Mouse (Mus musculus) ovary, postnatal 10 days (tissue): Measurements from ENCODE around the gene Timm9.
"Not testable (repeated sequence)": the region's sequence is repeated elsewhere in the genome, so short reads cannot be mapped to it uniquely, and the experiment has no call there.

ENCODE experiments used
- DNase-seq: peaks from one replicate; pipeline ENCODE4 v3.0.0; 2022; ENCODE audit warnings: low spot score

Timm9 gene

GRCm38 (mm10) chr12:71107216-71107771 lies 29.2 kb downstream of the Timm9 start:
- no peak for DNase-seq

- DNase-seq: not testable (repeated sequence)
Measured at GRCm38 (mm10) chr12:71104275-71104674, 32.2 kb downstream of the Timm9 start.

- DNase-seq: no peak
Measured at GRCm38 (mm10) chr12:71086331-71086730, 50.2 kb downstream of the Timm9 start.
